In the genomic region with DNA sequence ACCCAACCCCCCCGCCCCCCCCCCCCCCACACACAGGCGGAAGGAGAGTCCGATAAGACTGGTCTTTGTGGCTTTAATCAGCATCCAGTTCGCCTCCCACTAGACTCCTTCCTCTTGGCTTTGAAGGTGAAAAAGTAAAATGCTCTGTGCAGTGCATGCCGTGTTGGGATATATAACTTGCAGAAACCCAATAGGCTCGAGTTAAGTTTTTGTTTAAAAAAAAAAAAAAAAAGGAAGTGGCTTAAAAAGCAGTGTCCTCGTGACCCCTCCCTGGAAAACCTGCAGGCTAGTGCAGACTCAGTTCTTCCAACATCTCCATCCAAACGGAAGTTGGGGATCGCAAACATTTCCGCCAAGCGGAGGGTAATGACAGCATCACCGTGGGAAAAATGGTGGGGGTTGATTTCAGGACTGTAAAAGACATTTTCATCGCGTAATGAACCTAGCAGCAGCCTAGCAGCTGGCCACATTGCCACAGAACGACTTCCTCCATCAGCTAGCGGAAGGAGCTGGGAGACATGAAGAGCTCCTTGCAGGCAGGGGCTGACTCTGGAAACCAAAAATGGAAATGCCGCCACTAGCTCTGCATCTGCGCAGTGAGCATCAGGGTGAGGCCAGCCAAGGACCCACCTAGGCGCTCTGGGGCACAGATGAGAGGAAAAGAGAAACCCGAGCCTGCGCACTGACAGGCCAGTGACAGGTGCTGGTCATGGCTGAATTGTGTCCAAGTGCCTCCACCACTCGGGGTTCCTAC, we compare ENCODE assay signal across 8 mouse cellular contexts. TPM values are rescaled to one million over a fixed set of nuclear protein-coding genes. Genes with fewer than 3 reads are reported as not detected.
A peak's percentile ranks its signal among the peaks of the same experiment; 100 is the strongest.
DNase-seq lines count a peak whose midpoint lies in the region; ATAC-seq and TF ChIP-seq lines count a peak whose summit lies in the region.

No protein-coding gene starts in this region.

- H3K36me3 ChIP-seq in ES-E14 (ENCODE audit: control insufficient read depth, insufficient read depth, low read length, poor library complexity, severe bottlenecking) = no peaks in the 10 kb centered on the region
- H3K36me3 ChIP-seq in embryonic facial prominence, embryonic 14.5 days (ENCODE audit: control insufficient read depth, insufficient read depth, low read length) = no peaks in the 10 kb centered on the region

- 40% methylated on average over 22 of the region's 22 CpGs for WGBS in embryonic facial prominence, embryonic 14.5 days

- ATAC-seq in cerebellum, adult (ENCODE audit: insufficient number of reproducible peaks, low FRiP score, low TSS enrichment) = peak; percentile 60; the same call in 1 of the 2 replicates
- ATAC-seq in embryonic facial prominence, embryonic 14.5 days (ENCODE audit: low read depth) = peak; percentile 49
- peak; percentile 80 for ATAC-seq in megakaryocyte, adult 5-6 weeks (ENCODE audit: poor library complexity, severe bottlenecking)

- H3K4me1 ChIP-seq in ES-E14 (ENCODE audit: control insufficient read depth in 2 of 2, insufficient read depth in 2 of 2, low read length in 2 of 2, poor library complexity in 1 of 2) = peaks cover 3 to 6% of the 10 kb centered on the region in 2 experiments; a peak in 3 of 4 replicates
- peaks cover 10% of the 10 kb centered on the region for H3K4me1 ChIP-seq in embryonic facial prominence, embryonic 14.5 days (ENCODE audit: control insufficient read depth, insufficient read depth, low read length)

- no peaks in the 10 kb centered on the region for H3K9me3 ChIP-seq in ES-E14 (ENCODE audit: control insufficient read depth, insufficient read depth, low read depth, low read length)
- H3K9me3 ChIP-seq in embryonic facial prominence, embryonic 14.5 days (ENCODE audit: control insufficient read depth, low read length) = 0 out of 2 replicates have a peak, but pooled peaks cover 3% of the 10 kb centered on the region

- H3K27ac ChIP-seq in ES-E14 (ENCODE audit: insufficient read depth, low read depth, low read length, poor library complexity, severe bottlenecking) = no peak overlapping the region
- peak overlapping the region; percentile 52 for H3K27ac ChIP-seq in embryonic facial prominence, embryonic 14.5 days (replicated peaks; ENCODE audit: low read depth, low read length)

- peak overlapping the region; percentile 30 for H3K4me2 ChIP-seq in embryonic facial prominence, embryonic 14.5 days (ENCODE audit: low read depth, low read length)

- peak overlapping the region; percentile 34; the same call in 1 of the 2 replicates for H3K9ac ChIP-seq in ES-E14 (ENCODE audit: insufficient read depth, low read depth, low read length, poor library complexity, severe bottlenecking)
- H3K9ac ChIP-seq in embryonic facial prominence, embryonic 14.5 days (ENCODE audit: low read depth, low read length) = no peak overlapping the region

- H3K4me3 ChIP-seq in ES-E14 (ENCODE audit: insufficient read depth in 1 of 2, low read depth in 1 of 2, low read length in 2 of 2, poor library complexity in 1 of 2, severe bottlenecking in 1 of 2) = peak overlapping the region; percentile 34 to 69; a peak in 3 of 4 replicates
- peak overlapping the region; percentile 13 for H3K4me3 ChIP-seq in embryonic facial prominence, embryonic 14.5 days (ENCODE audit: low read depth, low read length)

- no peak for DNase-seq in cerebellum, postnatal 4 days (ENCODE audit: low spot score in 2 of 2)
- no peak for DNase-seq in ES-E14 (ENCODE audit: low read depth, low spot score)
- peak; percentile 74 for DNase-seq in embryonic facial prominence, embryonic 14.5 days (ENCODE audit: low spot score)
- DNase-seq in heart, postnatal 25 days (ENCODE audit: low spot score) = peak; percentile 73
- peak; percentile 11 to 23 for DNase-seq in layer of hippocampus, postnatal 36 days
- peak; percentile 38 for DNase-seq in testis, postnatal 14 days (ENCODE audit: low spot score)

- intact Hi-C loops in heart, postnatal 25 days (cut with DNase I) = loop anchor here (2.0 to 5.0 kb wide), 2 partner anchors 31 to 115 kb away; a partner anchor contains a TSS

- H3K27me3 ChIP-seq in embryonic facial prominence, embryonic 14.5 days (replicated peaks; ENCODE audit: control insufficient read depth, insufficient read depth, low read length) = no peaks in the 10 kb centered on the region

- in situ Hi-C loops in ES-E14 (cut with MboI; ENCODE audit: low sequenced_read_pairs in 2 of 2, unreplicated experiment in 2 of 2) = no loop called here

TF ChIP-seq in ES-E14, 5 proteins besides CTCF, POLR2A, EP300 and RAD21:
- no peak for TF ChIP-seq ZNF384 (IDR thresholded peaks at IDR 0.05; ENCODE audit: low read depth, low read length)
- TF ChIP-seq CHD2 (IDR thresholded peaks at IDR 0.05; ENCODE audit: low read depth, low read length) = no peak
- TF ChIP-seq MAFK (IDR thresholded peaks at IDR 0.05; ENCODE audit: insufficient read depth, low read depth, low read length) = no peak
- no peak for TF ChIP-seq ZC3H11A (IDR thresholded peaks at IDR 0.05; ENCODE audit: borderline replicate concordance, low read depth, low read length)
- TF ChIP-seq HCFC1 (IDR thresholded peaks at IDR 0.05; ENCODE audit: borderline replicate concordance, insufficient read depth, low read length) = no peak

RNA-seq across cellular contexts. Expression of a gene that starts 4.3 kb away (rescaled TPM):
- not detected in 2 replicates for total RNA-seq in ES-E14 (2012; rRNA removed)
- not detected in 2 replicates for polyA plus RNA-seq in embryonic facial prominence, embryonic 14.5 days (2014; fragmentation: Nextera tagmentation; extraction: Ambion mirVana)
- total RNA-seq in heart, postnatal 25 days (2021) = not detected
- not detected for total RNA-seq in layer of hippocampus, postnatal 36 days (2021)
- total RNA-seq in megakaryocyte, adult 5-6 weeks (2015) = 0.52 TPM in 1 of 2 replicates, not detected in the other
- not detected in 2 replicates for total RNA-seq in megakaryocyte, adult 5-6 weeks (2017)

Comparison
In these comparisons a context has a peak if more than half of its experiments do, and no peak if none do; other contexts are left out.
1. DNase-seq: peak in embryonic facial prominence, embryonic 14.5 days (single experiment), heart, postnatal 25 days (single experiment), layer of hippocampus, postnatal 36 days (2 of 2) and testis, postnatal 14 days (single experiment); none in cerebellum, postnatal 4 days (0 of 2) and ES-E14 (single experiment).
2. Peak in every context shown above with its lines, with median percentiles within 50 percentile points of each other: ATAC-seq.